Mouse (Mus musculus): ENCODE measurements around the gene Hivep2.

DNA sequence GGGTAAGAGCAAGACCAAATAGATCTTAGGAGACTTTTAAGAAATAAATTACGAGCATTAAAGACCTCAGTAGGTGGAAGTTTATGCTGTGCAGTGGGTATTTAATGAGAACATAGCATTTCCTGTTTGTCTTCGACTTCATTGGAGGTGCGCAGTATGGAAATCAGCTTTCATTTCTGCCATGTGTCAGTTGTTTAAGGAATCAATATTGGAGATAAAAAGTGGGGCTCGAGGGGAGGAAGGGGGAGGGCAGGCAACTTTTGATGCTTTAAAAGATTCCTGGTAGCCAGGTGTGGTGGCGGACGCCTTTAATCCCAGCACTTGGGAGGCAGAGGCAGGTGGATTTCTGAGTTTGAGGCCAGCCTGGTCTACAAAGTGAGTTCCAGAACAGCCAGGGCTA, 16.4 kb downstream of the Hivep2 start:
- TF ChIP-seq CTCF (IDR thresholded peaks at IDR 0.05; ENCODE audit: borderline replicate concordance, control insufficient read depth, extremely low read depth, insufficient read depth, low read length, poor library complexity): no peak
- TF ChIP-seq POLR2A (IDR thresholded peaks at IDR 0.05; ENCODE audit: control insufficient read depth, extremely low read depth, insufficient read depth, low read length, poor library complexity): no peak
